Mouse (Mus musculus) lung, postnatal 0 days (tissue): Measurements from ENCODE around the gene Mtfp1. TPM values are rescaled to one million over a fixed set of nuclear protein-coding genes. Genes with fewer than 3 reads are reported as not detected.

Source experiments
- ATAC-seq: fragments of 200-750 bp; cut with Nextera tagmentation; 2 replicates; pipeline ENCODE4 v1.8.0; 2017; ENCODE audit warnings: moderate library complexity
- DNase-seq: peaks from one replicate; pipeline ENCODE4 v3.0.0-alpha.2; 2016; ENCODE audit warnings: low spot score
- H3K27ac ChIP-seq: fragments of 300-500 bp; sonication (generic); 2 replicates; pipeline ENCODE4 v1.5.1; 2014; ENCODE audit warnings: antibody characterized with exemption, mild to moderate bottlenecking, low read length, mixed read lengths
- H3K27me3 ChIP-seq: fragments of 300-500 bp; sonication (generic); replicated peaks from 2 replicates; pipeline ENCODE4 v1.6.1; 2014; ENCODE audit warnings: low read length, mixed read lengths; ENCODE audit not compliant: insufficient read depth
- H3K36me3 ChIP-seq: fragments of 300-500 bp; sonication (generic); 2 replicates; pipeline ENCODE4 v1.6.1; 2014; ENCODE audit warnings: low read length, mixed read lengths; ENCODE audit not compliant: insufficient read depth
- H3K4me1 ChIP-seq: fragments of 300-500 bp; sonication (generic); 2 replicates; pipeline ENCODE4 v1.6.1; 2014; ENCODE audit warnings: antibody characterized with exemption, low read depth, low read length, mixed read lengths; ENCODE audit not compliant: insufficient read depth
- H3K4me2 ChIP-seq: fragments of 300-500 bp; sonication (generic); replicated peaks from 2 replicates; pipeline ENCODE4 v1.6.1; 2014; ENCODE audit warnings: low read depth, mild to moderate bottlenecking, low read length, moderate library complexity, mixed read lengths
- H3K4me3 ChIP-seq: fragments of 300-500 bp; sonication (generic); 2 replicates; pipeline ENCODE4 v1.5.1; 2014; ENCODE audit warnings: low read depth, low read length
- H3K9ac ChIP-seq: fragments of 300-500 bp; sonication (generic); replicated peaks from 2 replicates; pipeline ENCODE4 v1.6.1; 2014; ENCODE audit warnings: low read depth, mild to moderate bottlenecking
- H3K9me3 ChIP-seq: fragments of 300-500 bp; sonication (generic); 2 replicates; pipeline ENCODE4 v1.6.1; 2016; ENCODE audit warnings: low read length, mixed read lengths
- CTCF ChIP-seq: IDR thresholded peaks from 2 replicates; pipeline ENCODE4 v1.5.1; 2016; ENCODE audit warnings: antibody characterized with exemption, mild to moderate bottlenecking
- EP300 ChIP-seq: IDR thresholded peaks from 2 replicates; pipeline ENCODE4 v1.6.1; 2016; ENCODE audit warnings: antibody characterized with exemption, mild to moderate bottlenecking, control low read depth
- WGBS: fragments of 180-500 bp; shearing (Covaris S2); extraction: QIAGEN DNeasy Blood & Tissue Kit; methylation state at CpG from one replicate; pipeline ENCODE4 v1.1.7; 2014; 5-methylcytosine and 5-hydroxymethylcytosine counted together
- polyA plus RNA-seq: library from polyadenylated mRNA; unstranded; fragments of >200 nt; fragmentation: Nextera tagmentation; extraction: Ambion mirVana; gene quantifications from 2 replicates; pipeline ENCODE4 v1.2.1, GENCODE M21; 2015

The Mtfp1 gene
- polyA plus RNA-seq, 1 experiment from 2014 or later, result 6.5 TPM

DNA sequence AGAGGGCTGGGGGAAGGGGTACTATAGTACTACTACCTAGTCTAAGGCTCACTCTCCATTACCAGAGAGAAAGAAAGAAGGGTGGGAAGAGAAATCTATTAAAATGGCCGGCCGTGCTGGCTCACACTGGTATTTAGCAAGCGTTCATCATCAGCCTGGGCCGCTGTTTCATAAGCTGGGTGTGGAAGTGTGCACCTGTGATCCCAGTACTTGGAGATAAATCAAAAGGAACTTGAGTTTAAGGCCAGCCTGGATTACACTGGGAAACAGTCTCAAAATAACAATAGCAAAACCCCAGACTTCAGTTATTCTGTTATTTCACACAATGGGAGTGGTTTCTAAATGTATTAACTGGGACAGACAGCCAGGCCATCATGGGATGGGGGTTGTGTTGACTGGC lies 32.7 kb downstream of the Mtfp1 start:
- Histone ChIP-seq H3K9ac (no peak overlapping the region), H3K36me3 (no peaks in the 10 kb centered on the region), H3K27me3 (no peaks in the 10 kb centered on the region), H3K4me3 (no peak overlapping the region), H3K9me3 (no peaks in the 10 kb centered on the region), H3K4me2 (no peak overlapping the region), H3K4me1 (peaks cover 16% of the 10 kb centered on the region; the same call in 1 of the 2 replicates), H3K27ac (peak overlapping the region; percentile 89)
- TF ChIP-seq CTCF (no peak), EP300 (no peak)
- 55% methylated on average over 4 of the region's 4 CpGs for WGBS
- ATAC-seq, result no peak; the same call in 1 of the 2 replicates
- peak; percentile 55 for DNase-seq

DNA sequence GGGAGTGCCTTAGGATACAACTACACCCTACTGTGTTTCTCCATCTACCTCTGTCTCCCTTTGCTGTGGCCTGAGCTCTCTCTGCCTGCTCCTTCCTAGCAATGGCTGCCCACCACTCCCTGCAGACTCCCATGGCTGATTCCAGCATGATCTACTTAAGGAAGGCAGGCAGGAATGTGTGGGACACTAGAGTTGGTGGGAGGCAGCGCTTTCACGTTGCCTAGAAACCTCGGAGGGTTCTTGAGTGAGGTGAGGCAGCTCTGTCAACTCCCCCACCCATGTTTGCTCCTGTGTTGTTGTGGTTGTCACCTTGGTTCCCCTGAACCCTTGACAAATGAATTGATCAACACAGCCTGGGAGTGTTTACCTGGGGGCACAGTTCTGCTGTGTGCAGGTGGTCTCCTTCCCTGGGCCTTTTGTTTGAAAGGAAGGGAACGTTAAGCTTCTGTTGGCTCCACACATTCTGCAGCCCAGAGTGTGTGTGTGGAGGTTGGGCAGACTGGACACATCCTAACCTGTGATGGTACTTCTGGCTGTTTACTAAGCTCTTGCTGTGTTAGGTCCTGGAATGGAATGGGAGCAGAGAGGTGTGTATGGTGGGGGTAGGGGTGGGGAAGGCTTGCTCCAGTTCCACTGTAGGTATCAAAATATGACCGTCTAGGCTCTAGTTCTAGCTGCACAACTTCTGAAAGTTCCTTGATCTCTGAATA lies 34.2 kb downstream of the Mtfp1 start:
- Histone ChIP-seq H3K4me1 (peaks cover 16% of the 10 kb centered on the region; the same call in 1 of the 2 replicates), H3K36me3 (no peaks in the 10 kb centered on the region), H3K4me2 (0 out of 2 replicates have a peak overlapping the region, but pooled peaks have one; percentile 11), H3K9ac (no peak overlapping the region), H3K4me3 (no peak overlapping the region), H3K9me3 (no peaks in the 10 kb centered on the region), H3K27me3 (no peaks in the 10 kb centered on the region), H3K27ac (peak overlapping the region; percentile 89)
- DNase-seq (peak; percentile 91), ATAC-seq (peak; percentile 89)
- peak; percentile 95 for TF ChIP-seq EP300
- TF ChIP-seq CTCF, result no peak
- WGBS, result 39% methylated on average over 5 of the region's 5 CpGs

DNA sequence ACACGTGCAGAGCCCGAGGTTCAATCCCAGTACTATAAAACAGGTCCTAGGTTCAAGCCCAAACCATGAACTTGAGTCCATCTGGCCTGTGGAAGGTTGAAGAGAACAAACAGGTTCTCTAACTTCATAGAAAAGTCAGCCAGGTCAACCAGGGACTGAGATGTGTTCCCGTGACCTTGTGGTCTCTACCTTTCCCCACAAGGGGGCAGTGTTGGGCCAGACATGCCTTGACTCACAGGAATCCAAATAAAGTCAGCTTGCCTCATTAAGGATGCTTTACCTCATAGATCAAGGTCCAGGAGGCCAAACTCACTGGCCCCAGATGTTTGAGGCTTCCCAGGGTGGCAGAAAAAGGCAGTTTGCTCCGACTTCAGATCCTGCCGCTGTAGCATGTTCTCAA lies 41.7 kb downstream of the Mtfp1 start:
- Histone ChIP-seq H3K4me2 (no peak overlapping the region), H3K36me3 (no peaks in the 10 kb centered on the region), H3K27me3 (no peaks in the 10 kb centered on the region), H3K9me3 (no peaks in the 10 kb centered on the region), H3K4me3 (no peak overlapping the region), H3K27ac (no peak overlapping the region), H3K4me1 (no peaks in the 10 kb centered on the region), H3K9ac (no peak overlapping the region)
- TF ChIP-seq CTCF (peak; percentile 92), EP300 (no peak)
- ATAC-seq (peak; percentile 72), DNase-seq (peak; percentile 78)
- 19% methylated on average over 5 of the region's 5 CpGs for WGBS

DNA sequence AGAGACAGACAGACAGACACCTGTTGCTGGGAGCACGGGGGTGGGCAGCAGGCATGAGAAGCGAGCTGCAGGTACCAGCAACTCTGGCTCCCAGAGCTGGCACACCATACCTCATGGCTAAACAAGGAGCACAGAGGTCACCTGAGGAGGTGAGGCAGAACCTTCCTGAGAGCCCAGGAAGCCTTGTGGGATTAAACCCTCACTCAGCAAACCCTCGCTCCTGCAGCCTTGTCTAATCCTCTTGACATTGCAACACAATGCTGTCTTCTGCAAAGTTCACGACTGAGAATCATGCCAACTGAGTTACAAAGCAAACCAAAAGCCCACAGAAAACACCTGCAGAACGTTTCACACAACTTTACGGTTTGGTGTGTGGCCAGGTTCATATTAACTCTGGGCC lies 46.8 kb downstream of the Mtfp1 start:
- H3K4me1 ChIP-seq, result no peaks in the 10 kb centered on the region
- ATAC-seq, result no peak
- TF ChIP-seq CTCF (no peak), EP300 (no peak)
- no peaks in the 10 kb centered on the region for H3K9me3 ChIP-seq
- H3K4me2 ChIP-seq, result no peak overlapping the region
- H3K9ac ChIP-seq, result no peak overlapping the region
- H3K27ac ChIP-seq, result no peak overlapping the region
- H3K27me3 ChIP-seq, result no peaks in the 10 kb centered on the region
- 76% methylated on average over 6 of the region's 6 CpGs for WGBS
- no peak overlapping the region for H3K4me3 ChIP-seq
- no peak for DNase-seq
- no peaks in the 10 kb centered on the region for H3K36me3 ChIP-seq

DNA sequence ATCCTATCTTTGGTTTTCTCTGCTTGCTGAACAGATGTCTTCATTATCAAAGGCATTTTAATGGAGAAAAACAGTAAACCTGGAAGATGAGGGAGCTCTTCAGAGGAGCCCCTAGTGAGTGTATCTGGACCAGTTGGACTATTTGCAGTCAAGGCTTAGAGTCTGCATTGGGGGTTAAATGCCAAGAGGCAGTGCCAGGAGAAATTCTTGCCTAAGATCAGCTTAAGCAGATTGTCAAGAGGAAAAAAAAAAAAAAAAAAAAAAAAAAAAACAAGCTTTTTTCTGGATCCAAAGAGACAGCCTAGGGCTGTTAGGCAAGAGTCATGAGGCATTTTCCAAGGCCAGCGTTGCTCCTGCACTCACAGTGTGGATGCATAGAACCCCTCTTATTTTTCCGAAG lies 47.5 kb downstream of the Mtfp1 start:
- TF ChIP-seq EP300 (no peak), CTCF (no peak)
- H3K4me3 ChIP-seq, result no peak overlapping the region
- H3K27ac ChIP-seq, result no peak overlapping the region
- H3K27me3 ChIP-seq, result no peaks in the 10 kb centered on the region
- ATAC-seq (peak; percentile 35), DNase-seq (peak; percentile 28)
- 67% methylated on average over 2 of the region's 2 CpGs for WGBS
- no peaks in the 10 kb centered on the region for H3K9me3 ChIP-seq
- no peak overlapping the region for H3K9ac ChIP-seq
- H3K4me1 ChIP-seq, result no peaks in the 10 kb centered on the region
- no peak overlapping the region for H3K4me2 ChIP-seq
- H3K36me3 ChIP-seq, result no peaks in the 10 kb centered on the region

DNA sequence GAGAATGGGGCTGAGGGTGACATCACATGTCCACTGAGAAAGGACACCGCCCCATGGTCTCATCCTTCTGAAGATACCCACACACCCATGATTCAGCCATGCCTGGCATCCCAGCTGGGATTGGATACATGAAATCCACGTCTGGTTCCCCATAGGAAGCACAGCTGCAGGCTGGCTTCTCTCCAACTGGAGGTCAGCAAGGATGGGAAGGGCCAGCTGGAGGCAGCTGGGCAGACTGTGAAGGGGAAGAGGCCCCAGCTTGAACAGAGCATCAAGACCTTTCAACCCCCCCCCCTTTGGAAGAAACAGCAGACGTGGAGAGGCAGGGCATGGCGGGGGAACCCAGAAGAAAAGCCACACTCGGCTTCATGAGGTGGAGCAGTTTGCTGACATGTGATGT lies 48.7 kb downstream of the Mtfp1 start:
- Histone ChIP-seq H3K4me2 (no peak overlapping the region), H3K9me3 (no peaks in the 10 kb centered on the region), H3K4me1 (no peaks in the 10 kb centered on the region), H3K4me3 (no peak overlapping the region), H3K36me3 (no peaks in the 10 kb centered on the region), H3K9ac (no peak overlapping the region), H3K27ac (no peak overlapping the region), H3K27me3 (no peaks in the 10 kb centered on the region)
- ATAC-seq (peak; percentile 37), DNase-seq (peak; percentile 45)
- no peak for TF ChIP-seq EP300
- no peak for TF ChIP-seq CTCF
- WGBS, result 54% methylated on average over 5 of the region's 5 CpGs
